Mouse (Mus musculus) stomach, embryonic 16.5 days (tissue): ENCODE data around the gene Rnf38. TPM values are rescaled to one million over a fixed set of nuclear protein-coding genes. Genes with fewer than 3 reads are reported as not detected.

Experiments
- ATAC-seq: fragments of 200-750 bp; cut with Nextera tagmentation; 2 replicates; pipeline ENCODE4 v1.8.0; 2017; ENCODE audit warnings: moderate number of reproducible peaks, moderate TSS enrichment; ENCODE audit not compliant: insufficient read depth, low FRiP score
- H3K27ac ChIP-seq: fragments of 300-500 bp; sonication (generic); 2 replicates; pipeline ENCODE4 v1.5.1; 2014; ENCODE audit warnings: low read length
- H3K27me3 ChIP-seq: fragments of 300-500 bp; sonication (generic); 2 replicates; pipeline ENCODE4 v1.6.1; 2014; ENCODE audit warnings: low read length, control low read depth, mixed read lengths; ENCODE audit not compliant: control insufficient read depth, insufficient read depth
- H3K36me3 ChIP-seq: fragments of 300-500 bp; sonication (generic); 2 replicates; pipeline ENCODE4 v1.6.1; 2014; ENCODE audit warnings: low read length; ENCODE audit not compliant: control insufficient read depth, insufficient read depth
- H3K4me1 ChIP-seq: fragments of 300-500 bp; sonication (generic); 2 replicates; pipeline ENCODE4 v1.6.1; 2014; ENCODE audit warnings: low read length, control low read depth, mixed read lengths; ENCODE audit not compliant: control insufficient read depth, insufficient read depth
- H3K4me2 ChIP-seq: fragments of 300-500 bp; sonication (generic); 2 replicates; pipeline ENCODE4 v1.6.1; 2014; ENCODE audit warnings: low read depth, low read length, mixed read lengths
- H3K4me3 ChIP-seq: fragments of 300-500 bp; sonication (generic); replicated peaks from 2 replicates; pipeline ENCODE4 v1.5.1; 2014; ENCODE audit warnings: mild to moderate bottlenecking, low read length
- H3K9ac ChIP-seq: fragments of 300-500 bp; sonication (generic); 2 replicates; pipeline ENCODE4 v1.6.1; 2014; ENCODE audit warnings: low read length
- H3K9me3 ChIP-seq: fragments of 300-500 bp; sonication (generic); replicated peaks from 2 replicates; pipeline ENCODE4 v1.6.1; 2016; ENCODE audit warnings: low read length, control low read depth; ENCODE audit not compliant: control insufficient read depth
- WGBS: fragments of 180-500 bp; shearing (Covaris S2); extraction: QIAGEN DNeasy Blood & Tissue Kit; methylation state at CpG from one replicate; pipeline ENCODE4 v1.1.7; 2014; 5-methylcytosine and 5-hydroxymethylcytosine counted together
- polyA plus RNA-seq: library from polyadenylated mRNA; unstranded; fragments of >200 nt; fragmentation: Nextera tagmentation; extraction: Ambion mirVana; gene quantifications from 2 replicates; pipeline ENCODE4 v1.2.1, GENCODE M21; 2015

Gene Rnf38
- polyA plus RNA-seq, 1 experiment from 2014 or later, result 16.2 TPM

- Histone ChIP-seq H3K36me3 (no peaks in the 10 kb centered on the region), H3K4me3 (no peak overlapping the region), H3K27ac (no peak overlapping the region), H3K9me3 (no peaks in the 10 kb centered on the region), H3K27me3 (no peaks in the 10 kb centered on the region), H3K9ac (no peak overlapping the region), H3K4me2 (no peak overlapping the region), H3K4me1 (no peaks in the 10 kb centered on the region)
- ATAC-seq, result no peak
- 33% methylated on average over 11 of the region's 11 CpGs for WGBS
These were observed 135.8 kb downstream of the Rnf38 start for GRCm38 (mm10) chr4:44097576-44098335.

- ATAC-seq, result peak; percentile 62; the same call in 1 of the 2 replicates
- Histone ChIP-seq H3K27me3 (no peaks in the 10 kb centered on the region), H3K9me3 (no peaks in the 10 kb centered on the region), H3K4me1 (no peaks in the 10 kb centered on the region), H3K9ac (no peak overlapping the region), H3K4me2 (no peak overlapping the region), H3K36me3 (no peaks in the 10 kb centered on the region), H3K27ac (peak overlapping the region; percentile 38; the same call in 1 of the 2 replicates), H3K4me3 (no peak overlapping the region)
- 75% methylated on average over 4 of the region's 4 CpGs for WGBS
These were observed 139.1 kb downstream of the Rnf38 start for GRCm38 (mm10) chr4:44094475-44094874.

- WGBS, result 72% methylated on average over 11 of the region's 11 CpGs
- H3K27ac ChIP-seq, result peak overlapping the region; percentile 33; the same call in 1 of the 2 replicates
- no peak overlapping the region for H3K4me3 ChIP-seq
- H3K4me2 ChIP-seq, result no peak overlapping the region
- no peak overlapping the region for H3K9ac ChIP-seq
- no peak for ATAC-seq
- no peaks in the 10 kb centered on the region for H3K27me3 ChIP-seq
- no peaks in the 10 kb centered on the region for H3K4me1 ChIP-seq
- H3K36me3 ChIP-seq, result no peaks in the 10 kb centered on the region
- H3K9me3 ChIP-seq, result no peaks in the 10 kb centered on the region
These were observed 141.2 kb downstream of the Rnf38 start for GRCm38 (mm10) chr4:44092359-44092758.

GRCm38 (mm10) chr4:44085566-44085965 is 148.0 kb downstream of the Rnf38 start:
- no peak overlapping the region for H3K4me2 ChIP-seq
- H3K27ac ChIP-seq, result no peak overlapping the region
- no peaks in the 10 kb centered on the region for H3K4me1 ChIP-seq
- H3K36me3 ChIP-seq, result no peaks in the 10 kb centered on the region
- no peak for ATAC-seq
- H3K4me3 ChIP-seq, result no peak overlapping the region
- no peaks in the 10 kb centered on the region for H3K9me3 ChIP-seq
- 84% methylated on average over 3 of the region's 3 CpGs for WGBS
- H3K9ac ChIP-seq, result no peak overlapping the region
- H3K27me3 ChIP-seq, result no peaks in the 10 kb centered on the region

- no peaks in the 10 kb centered on the region for H3K9me3 ChIP-seq
- no peaks in the 10 kb centered on the region for H3K27me3 ChIP-seq
- no peaks in the 10 kb centered on the region for H3K36me3 ChIP-seq
- ATAC-seq, result no peak
- H3K9ac ChIP-seq, result no peak overlapping the region
- WGBS, result 79% methylated on average over 13 of the region's 13 CpGs
- no peak overlapping the region for H3K4me3 ChIP-seq
- peak overlapping the region; percentile 33 for H3K4me2 ChIP-seq
- H3K4me1 ChIP-seq, result no peaks in the 10 kb centered on the region
- no peak overlapping the region for H3K27ac ChIP-seq
These were observed 148.8 kb downstream of the Rnf38 start for GRCm38 (mm10) chr4:44084602-44085325.

GRCm38 (mm10) chr4:44083945-44084344 is 149.6 kb downstream of the Rnf38 start, which contains the start of gene Gne:
Gene Gne, minus strand, starts transcription at chr4:44084177.
- H3K4me2 ChIP-seq, result peak within 1 kb of the TSS; percentile 33
- no peak within 1 kb of the TSS for H3K4me3 ChIP-seq
- no peaks in the 10 kb centered on the region for H3K36me3 ChIP-seq
- no peak within 1 kb of the TSS for H3K27ac ChIP-seq
- no peaks in the 10 kb centered on the region for H3K27me3 ChIP-seq
- H3K9me3 ChIP-seq, result no peaks in the 10 kb centered on the region
- ATAC-seq, result no peak
- H3K4me1 ChIP-seq, result no peaks in the 10 kb centered on the region
- H3K9ac ChIP-seq, result no peak within 1 kb of the TSS; the same call in 1 of the 2 replicates
- 5% methylated on average over 11 of the region's 11 CpGs for WGBS

- WGBS, result 80% methylated on average over 7 of the region's 7 CpGs
These were observed 155.1 kb downstream of the Rnf38 start for GRCm38 (mm10) chr4:44078358-44078933.

More at GRCm38 (mm10) chr4:44078358-44078933, 155.1 kb downstream of the Rnf38 start:
- no peaks in the 10 kb centered on the region for H3K4me1 ChIP-seq
- no peak overlapping the region for H3K4me2 ChIP-seq
- no peak for ATAC-seq
- H3K27me3 ChIP-seq, result no peaks in the 10 kb centered on the region
- no peak overlapping the region for H3K9ac ChIP-seq
- H3K36me3 ChIP-seq, result no peaks in the 10 kb centered on the region
- no peaks in the 10 kb centered on the region for H3K9me3 ChIP-seq
- no peak overlapping the region for H3K27ac ChIP-seq
- no peak overlapping the region for H3K4me3 ChIP-seq
